Mouse (Mus musculus) mouse trophoblast stem cell (cell line): ENCODE results near the gene Best2.

Experiments used
- in situ Hi-C, 2 experiments: fragments of 300-500 bp; cut with MseI, MboI; formaldehyde crosslinking; loops; 2 replicates in 1 of 2; 3 replicates in 1 of 2; pipeline ENCODE4 v1.15.1; 2025

Gene Best2

GRCm38 (mm10) chr8:84967532-84968304, 46.6 kb downstream of the Best2 start:
- in situ Hi-C loops, result no loop called here

GRCm38 (mm10) chr8:84966603-84967002, 47.7 kb downstream of the Best2 start:
- in situ Hi-C loops, result no loop called here

GRCm38 (mm10) chr8:84965731-84966291, 48.5 kb downstream of the Best2 start:
- in situ Hi-C loops, result no loop called here

GRCm38 (mm10) chr8:84963952-84964351, 50.4 kb downstream of the Best2 start:
- in situ Hi-C loops, result no loop called here

GRCm38 (mm10) chr8:84959811-84960210, 54.5 kb downstream of the Best2 start:
- in situ Hi-C loops, result loop anchor here in 1 of 2 experiments (5.0 kb wide), 1 partner anchor 38 kb away; no protein-coding TSS in a partner anchor
